Mouse (Mus musculus) frontal cortex, adult 2 months (tissue): ENCODE measurements around the gene Hbq1b. TPM values are rescaled to one million over a fixed set of nuclear protein-coding genes. Genes with fewer than 3 reads are reported as not detected.
"Not testable (repeated sequence)": the region's sequence is repeated elsewhere in the genome, so short reads cannot be mapped to it uniquely, and the experiment has no call there.

ENCODE experiments used
- DNase-seq, 2 experiments: peaks; one replicate each; pipeline ENCODE4 v3.0.0; 2022; ENCODE audit warnings: low spot score in 1 of 2; ENCODE audit errors: extremely low spot score in 1 of 2
- polyA plus RNA-seq: library from polyadenylated mRNA; depleted of rRNA; stranded (reverse); fragments of >200 nt; gene quantifications from 2 replicates; pipeline ENCODE4 v1.2.3, GENCODE M21; 2012

The Hbq1b gene
- polyA plus RNA-seq, 1 experiment, result 0.50 TPM

DNA sequence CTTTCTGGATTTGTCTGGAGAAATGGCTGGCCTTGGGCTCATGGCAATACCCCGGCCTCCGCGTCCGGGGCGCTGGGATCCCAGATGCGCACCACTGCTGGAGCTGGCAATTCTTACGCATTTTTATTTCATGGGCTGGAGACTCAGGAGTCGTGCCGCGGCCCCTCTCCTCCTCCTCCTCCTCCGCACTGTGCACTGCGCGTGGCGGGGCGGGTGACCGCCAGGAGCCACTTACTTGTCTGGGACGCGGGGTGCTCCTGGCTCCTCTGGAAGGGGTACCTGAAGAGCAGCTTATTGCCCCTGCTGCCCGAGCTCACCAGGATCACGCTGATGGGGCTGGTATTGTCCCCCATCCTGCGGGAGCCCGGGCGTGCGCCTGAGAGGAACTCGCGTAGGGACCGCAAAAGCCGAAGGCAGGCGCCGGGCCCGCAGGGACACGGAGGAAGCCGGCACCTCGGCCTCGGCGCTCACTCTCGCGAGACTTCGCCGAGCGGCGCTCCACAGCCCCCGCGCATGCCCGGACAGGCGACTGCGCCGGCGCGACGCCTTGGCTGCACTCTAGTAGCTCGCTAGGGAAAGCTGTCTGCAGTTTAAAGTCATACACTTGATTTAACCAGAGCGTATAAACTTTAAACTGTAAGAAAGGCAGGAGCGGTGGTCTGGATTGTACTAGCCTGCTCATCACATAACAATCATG, 19.4 kb upstream of the Hbq1b start, which contains the start of gene Nprl3:
Gene Nprl3 (minus strand): TSS at position 520 of the 697 bp plus-strand sequence.
- peak; percentile 89 to 96 for DNase-seq

DNA sequence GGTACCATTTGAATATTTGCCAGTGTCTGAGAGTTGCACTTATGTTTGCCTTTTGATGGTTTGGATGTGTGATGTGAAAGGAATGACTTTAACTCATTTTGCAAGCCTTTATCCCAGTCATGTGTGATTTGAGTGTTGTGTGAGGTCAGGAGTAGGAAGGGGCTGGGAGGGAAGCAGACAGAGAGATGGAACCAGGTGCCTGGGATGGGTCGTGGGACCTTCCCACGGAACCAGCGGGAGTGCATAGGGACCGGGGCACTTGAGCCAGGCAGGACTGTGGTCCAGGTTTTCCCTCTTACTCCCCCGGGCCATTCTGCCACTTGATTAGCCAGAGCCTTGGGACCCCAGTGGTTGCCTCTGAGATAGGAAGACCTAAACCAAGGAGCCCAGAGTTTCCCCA, 18.8 kb upstream of the Hbq1b start:
- no peak for DNase-seq

- DNase-seq, result no peak
Observed at GRCm38 (mm10) chr11:32268952-32269351, 17.8 kb upstream of the Hbq1b start.

GRCm38 (mm10) chr11:32271178-32271577, 15.6 kb upstream of the Hbq1b start:
- no peak for DNase-seq

- no peak for DNase-seq
Observed at GRCm38 (mm10) chr11:32276347-32276746, 10.4 kb upstream of the Hbq1b start, which contains the start of gene Hba-x. TSS of gene Hba-x (plus strand) at chr11:32276400.

DNA sequence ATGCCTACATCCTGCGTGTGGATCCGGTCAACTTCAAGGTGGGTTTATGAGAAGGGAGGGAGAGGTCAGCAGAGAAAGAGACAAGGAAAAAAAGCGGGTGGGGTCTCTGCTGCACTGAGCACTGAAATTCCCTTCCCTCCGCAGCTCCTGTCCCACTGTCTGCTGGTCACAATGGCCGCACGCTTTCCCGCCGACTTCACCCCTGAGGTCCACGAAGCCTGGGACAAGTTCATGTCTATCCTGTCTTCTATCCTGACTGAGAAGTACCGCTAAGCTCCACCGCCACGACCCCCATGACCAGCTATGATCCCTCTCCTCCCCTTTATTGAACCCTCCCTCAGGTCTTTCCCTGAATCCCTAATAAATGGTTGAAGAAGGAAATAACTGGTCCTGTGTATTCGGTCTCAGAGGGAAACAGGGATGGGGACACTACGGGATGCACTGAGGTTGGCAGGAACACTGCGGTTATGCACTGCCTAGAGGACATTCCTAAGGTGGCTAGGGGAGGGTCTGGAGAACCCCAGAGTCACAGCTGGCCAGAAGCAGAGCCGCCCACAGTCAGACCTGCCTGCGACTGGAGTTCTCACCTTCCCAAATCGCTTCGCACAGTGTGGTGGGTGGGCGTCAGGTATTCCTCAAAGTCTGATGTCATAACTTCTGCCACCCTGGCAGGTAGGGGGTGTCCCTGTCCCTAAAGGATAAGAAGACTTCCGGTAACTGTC, 8.9 kb upstream of the Hbq1b start:
- DNase-seq, result no peak

GRCm38 (mm10) chr11:32278458-32278957, 8.3 kb upstream of the Hbq1b start:
- no peak for DNase-seq

- DNase-seq, result no peak
Observed at GRCm38 (mm10) chr11:32280646-32281045, 6.1 kb upstream of the Hbq1b start.

DNA sequence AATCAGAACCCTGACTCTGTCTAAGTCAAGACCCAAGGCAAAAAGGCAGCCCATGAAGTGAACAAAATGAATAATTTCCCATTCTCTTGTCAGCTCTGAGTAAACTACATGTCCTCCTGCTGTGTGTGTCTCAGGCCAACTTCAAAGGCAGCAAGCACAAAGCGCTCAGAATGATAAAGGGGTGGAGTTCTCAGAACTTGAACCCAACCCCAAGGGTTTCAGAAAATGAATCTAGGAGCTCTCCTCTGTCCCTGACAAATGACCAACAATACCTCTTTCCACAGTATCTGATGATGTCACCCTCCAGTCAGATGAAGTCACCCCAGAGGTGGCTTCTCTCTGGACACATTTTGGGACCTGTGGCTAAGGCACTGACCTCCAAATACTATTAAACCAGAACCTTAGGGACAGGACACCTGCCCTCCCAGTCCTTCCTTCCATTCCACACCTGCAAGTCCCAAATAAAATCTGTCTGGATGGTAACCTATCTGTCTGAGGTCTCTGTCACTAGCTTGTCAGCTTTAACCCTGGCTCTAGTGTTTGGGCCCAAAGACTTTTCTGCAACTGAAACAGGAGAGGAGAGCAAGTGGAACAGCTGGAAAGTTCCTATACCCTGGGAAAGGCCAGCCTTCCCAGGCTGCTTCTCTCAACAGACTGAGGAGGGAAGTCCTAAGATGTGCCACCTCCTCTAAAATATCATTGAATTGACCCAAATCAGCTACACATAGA, 5.2 kb upstream of the Hbq1b start:
- DNase-seq, result no peak

DNA sequence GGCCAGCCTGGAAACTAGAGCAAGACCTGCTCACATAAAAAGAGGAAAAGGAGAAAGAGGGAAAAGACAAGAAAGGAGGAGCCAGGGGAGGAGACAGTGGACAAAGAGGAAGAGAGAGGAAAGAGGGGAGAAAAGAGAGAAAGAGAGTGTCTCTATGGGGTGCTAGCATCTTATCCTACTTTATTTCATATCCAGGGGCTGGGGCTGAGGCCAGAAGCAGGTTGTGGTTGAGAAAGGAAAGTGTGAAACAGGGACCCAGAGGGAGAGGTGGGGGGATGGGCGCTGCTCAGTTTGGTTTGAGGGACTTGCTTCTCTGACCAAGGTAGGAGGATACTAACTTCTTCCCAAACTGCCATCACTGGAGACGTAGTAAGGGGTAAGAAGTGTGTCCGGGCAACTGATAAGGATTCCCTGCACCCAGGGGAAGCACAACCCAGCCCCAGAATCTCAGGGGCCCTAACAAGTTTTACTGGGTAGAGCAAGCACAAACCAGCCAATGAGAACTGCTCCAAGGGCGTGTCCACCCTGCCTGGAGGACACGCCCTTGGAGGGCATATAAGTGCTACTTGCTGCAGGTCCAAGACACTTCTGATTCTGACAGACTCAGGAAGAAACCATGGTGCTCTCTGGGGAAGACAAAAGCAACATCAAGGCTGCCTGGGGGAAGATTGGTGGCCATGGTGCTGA, 3.5 kb upstream of the Hbq1b start, which contains the start of gene Hba-a1:
Gene Hba-a1 (plus strand): TSS at position 421 of the 687 bp plus-strand sequence.
- not testable (repeated sequence) for DNase-seq

DNA sequence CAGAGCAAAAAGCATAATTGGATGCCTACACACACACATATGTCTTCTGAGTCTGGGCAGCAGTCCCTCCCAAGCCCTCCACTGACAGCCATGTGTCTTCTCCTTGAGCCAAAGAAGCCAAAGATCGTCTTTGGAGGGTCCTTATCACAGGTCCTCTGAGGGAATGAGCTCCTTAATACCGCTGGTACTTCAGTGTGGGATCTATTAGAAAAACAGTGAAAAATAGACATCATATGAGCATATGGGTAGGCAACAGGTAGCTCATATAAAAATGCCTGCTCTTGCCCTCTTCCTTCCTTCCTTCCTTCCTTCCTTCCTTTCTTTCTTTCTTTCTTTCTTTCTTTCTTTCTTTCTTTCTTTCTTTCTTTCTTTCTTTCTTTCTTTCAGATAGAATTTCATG, 2.2 kb upstream of the Hbq1b start:
- DNase-seq, result not testable (repeated sequence)

- no peak for DNase-seq
Observed at GRCm38 (mm10) chr11:32285031-32285775, 1.6 kb upstream of the Hbq1b start.

DNA sequence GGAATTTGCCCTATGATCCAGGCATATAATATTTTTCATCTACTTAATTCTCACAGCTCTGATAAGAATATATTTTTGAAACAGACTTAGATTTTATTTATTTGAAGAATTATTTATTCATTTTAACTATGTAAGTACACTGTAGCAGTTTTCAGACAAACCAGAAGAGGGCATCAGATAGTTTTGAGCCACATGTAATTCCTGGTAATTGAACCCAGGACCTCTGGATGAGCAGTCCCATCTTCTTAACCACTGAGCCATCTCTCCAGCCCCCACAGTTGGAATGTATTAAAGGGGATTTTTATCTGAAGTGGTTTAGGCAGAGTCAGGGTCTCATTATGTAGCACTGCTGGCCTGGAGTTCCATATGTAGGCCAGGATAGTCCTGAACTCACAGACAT, 878 bp upstream of the Hbq1b start:
- not testable (repeated sequence) for DNase-seq

GRCm38 (mm10) chr11:32287493-32287825, 694 bp downstream of the Hbq1b start:
- no peak for DNase-seq

DNA sequence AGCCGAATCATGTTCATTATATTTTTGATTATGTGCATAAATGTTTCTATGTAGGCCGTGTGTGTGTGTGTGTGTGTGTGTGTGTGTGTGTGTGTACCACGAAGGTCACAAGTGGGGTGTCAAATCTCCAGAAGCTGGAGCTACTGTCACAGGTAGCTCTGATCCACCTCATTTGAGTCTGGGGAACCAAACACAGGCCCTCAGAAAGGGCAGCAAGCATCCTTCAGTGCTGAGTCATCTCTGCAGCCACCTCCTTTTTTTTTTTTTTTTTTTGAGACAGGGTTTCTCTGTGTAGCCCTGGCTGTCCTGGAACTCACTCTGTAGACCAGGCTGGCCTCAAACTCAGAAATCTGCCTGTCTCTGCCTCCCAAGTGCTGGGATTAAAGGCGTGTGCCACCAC, 6.1 kb downstream of the Hbq1b start:
- not testable (repeated sequence) for DNase-seq

GRCm38 (mm10) chr11:32293479-32293878, 6.7 kb downstream of the Hbq1b start:
- not testable (repeated sequence) for DNase-seq

- not testable (repeated sequence) for DNase-seq
Observed at GRCm38 (mm10) chr11:32296203-32296602, 9.4 kb downstream of the Hbq1b start, which contains the start of gene Hba-a2. TSS of gene Hba-a2 (plus strand) at chr11:32296489.

DNA sequence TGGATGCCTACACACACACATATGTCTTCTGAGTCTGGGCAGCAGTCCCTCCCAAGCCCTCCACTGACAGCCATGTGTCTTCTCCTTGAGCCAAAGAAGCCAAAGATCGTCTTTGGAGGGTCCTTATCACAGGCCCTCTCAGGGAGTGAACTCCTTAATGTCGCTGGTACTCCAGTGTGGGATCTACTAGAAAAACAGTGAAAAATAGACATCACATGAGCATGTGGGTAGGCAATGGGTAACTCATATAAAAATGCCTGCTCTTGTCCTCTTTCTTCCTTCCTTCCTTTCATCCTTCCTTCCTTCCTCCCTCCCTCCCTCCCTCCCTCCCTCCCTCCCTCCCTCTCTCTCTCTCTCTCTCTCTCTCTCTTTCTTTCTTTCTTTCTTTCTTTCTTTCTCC, 10.7 kb downstream of the Hbq1b start:
- not testable (repeated sequence) for DNase-seq

DNA sequence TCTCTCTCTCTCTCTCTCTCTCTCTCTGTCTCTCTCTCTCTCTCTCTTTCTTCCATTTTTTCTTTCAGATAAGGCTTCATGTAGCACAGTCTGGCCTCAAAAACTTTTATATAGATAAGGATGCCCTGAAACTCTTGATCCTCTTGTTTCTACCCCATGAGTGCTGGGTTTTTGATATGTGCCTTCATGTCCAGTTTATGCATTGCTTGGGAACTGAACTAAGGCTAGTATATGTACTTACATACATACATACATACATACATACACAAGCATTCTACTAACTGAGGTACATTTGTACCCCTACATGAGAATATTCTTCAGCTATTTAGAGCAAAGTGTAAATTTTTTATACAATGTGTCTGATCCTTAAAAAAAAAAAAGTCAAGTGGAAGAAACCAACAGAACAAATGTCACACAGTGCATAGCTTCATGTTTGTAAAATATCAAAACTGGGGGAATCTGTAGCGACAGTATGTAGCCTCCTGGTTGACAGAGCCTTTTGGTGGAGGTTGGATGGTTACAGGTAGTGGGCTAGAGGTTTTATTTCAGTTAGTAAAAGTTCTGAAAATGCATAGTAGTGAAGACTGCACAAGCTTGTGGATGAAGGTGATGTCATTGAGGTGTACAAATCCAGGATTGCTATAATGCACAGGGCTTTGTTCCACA, 11.2 kb downstream of the Hbq1b start:
- DNase-seq, result no peak
